Mouse (Mus musculus): Measurements from ENCODE around the gene 5330417C22Rik.

Gene 5330417C22Rik

DNA sequence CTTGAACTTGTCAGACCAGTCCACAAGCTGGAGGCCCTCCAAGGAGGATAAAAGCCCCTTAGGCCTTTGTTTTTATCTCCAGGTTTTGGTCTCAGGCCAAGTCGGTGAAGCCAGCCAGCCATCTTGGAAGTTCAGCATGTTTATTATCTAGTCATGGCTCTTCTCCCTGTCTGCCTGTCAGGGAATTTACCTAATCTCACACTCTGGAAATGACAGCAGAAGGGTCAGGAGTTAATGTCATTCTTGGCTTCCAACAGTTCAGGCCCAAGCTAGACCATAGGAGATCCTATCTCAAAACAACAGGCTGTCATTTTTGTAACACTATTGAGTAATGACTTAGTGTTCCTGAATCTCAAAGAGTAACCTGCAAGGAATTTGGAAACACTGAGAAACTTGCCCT, 82.2 kb downstream of the 5330417C22Rik start:
- DNase-seq, result no peak

DNA sequence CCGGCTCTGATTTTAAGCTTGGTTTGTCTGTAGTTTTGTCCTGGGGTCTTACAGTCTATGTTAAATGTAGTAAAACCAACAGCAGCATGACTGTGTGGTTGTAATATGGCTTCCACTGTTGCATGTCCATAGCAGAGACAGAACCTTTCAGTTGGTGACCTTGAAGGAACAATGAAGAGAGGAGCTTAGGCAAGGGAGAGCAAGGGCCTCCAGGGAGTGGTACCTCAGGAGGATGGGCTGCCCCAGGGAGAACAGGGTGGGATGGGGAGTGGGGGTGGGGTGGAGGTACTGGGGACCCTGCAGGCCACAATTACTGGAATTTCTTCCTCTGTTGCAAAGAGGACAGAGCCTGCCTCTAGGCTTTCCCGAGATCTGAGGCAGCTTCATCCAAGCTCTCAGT, 84.4 kb downstream of the 5330417C22Rik start:
- no peak for DNase-seq

DNA sequence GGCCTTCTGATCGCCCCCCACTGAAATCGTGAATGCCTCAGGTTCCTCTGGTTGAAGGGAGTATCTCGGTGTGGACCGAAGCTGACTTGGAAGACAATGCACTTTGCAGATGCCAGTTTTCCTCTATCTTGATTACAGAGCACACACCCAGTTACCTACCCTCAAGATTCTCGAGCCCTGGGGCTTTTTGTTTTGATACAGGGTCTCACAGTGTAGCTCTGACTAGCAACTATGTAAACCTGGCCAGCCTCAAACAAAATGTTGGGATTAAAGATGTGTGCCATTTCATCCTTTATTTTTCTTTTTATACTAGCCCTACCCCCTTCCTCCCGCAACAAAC, 91.0 kb downstream of the 5330417C22Rik start:
- DNase-seq, result no peak

DNA sequence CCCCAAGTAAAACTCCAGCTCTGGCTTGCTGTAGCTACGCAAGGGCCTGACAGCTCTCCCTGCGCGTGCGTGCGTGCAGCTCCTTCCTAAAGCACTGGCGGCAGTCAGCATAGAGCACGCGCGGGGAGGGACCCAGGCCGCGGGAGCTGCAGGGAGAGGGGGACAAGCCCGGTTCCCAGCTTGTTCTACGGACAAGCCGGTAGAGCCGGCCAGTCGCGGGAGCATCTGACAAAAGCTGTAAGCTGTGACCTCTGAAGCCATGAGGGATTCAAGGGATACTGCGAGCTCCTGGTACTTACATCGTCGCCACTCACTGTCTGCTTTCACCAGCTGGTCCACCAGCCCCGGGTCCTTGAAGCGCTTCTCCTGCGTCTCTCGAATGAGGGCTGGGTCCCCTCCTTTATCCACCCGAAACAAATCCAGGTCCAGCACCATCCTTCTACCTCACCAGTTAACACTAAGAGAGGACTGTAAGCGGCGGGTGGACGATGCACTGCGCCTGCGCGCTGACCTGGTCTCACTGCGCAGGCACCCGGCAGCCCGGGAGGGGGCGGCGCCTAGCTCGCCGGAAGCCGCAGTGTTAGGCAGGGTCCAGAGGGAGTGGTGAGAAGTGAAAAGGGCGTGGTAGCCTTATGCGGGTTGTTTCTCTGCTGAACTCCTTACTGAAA, 91.5 kb downstream of the 5330417C22Rik start, which contains the start of gene Sars:
Sars (minus strand) TSS at position 512 of the 668 bp plus-strand sequence.
- DNase-seq, result peak; percentile 89 to 90

DNA sequence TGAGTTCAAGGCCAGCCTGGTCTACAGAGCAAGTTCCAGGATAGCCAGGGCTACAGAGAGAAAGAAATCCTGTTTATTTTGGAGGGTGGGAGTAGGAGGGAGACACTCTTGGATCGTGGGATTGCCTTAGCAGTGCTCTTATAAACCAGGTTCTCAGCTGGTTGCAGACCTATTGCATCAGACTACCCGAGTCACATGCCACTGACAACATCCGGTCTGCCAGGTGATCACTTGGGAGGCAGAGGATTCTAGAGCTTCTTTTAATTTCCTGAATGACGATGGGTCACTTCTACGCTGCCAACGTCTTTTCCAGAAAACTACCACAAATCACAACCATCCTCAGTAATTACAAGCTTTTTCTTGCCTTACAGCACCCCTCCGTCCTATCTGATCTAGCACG, 92.3 kb downstream of the 5330417C22Rik start:
- peak; percentile 67 to 70 for DNase-seq

DNA sequence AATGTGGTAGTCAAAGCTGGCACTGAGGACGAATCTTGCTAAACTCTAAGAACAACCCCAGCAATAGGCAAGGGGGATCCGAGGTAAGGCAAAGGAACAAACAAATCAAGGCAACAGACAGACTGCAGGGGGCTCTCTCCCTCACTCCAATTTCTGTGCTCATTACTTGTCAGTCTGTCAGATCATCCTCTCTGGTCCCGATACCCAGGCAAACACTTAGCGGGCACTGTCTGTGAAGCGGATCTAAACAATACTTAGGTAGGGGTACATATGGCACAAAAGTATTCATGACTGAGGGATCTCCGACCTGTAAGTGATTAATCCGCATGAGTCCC, 100.0 kb downstream of the 5330417C22Rik start:
- no peak for DNase-seq

DNA sequence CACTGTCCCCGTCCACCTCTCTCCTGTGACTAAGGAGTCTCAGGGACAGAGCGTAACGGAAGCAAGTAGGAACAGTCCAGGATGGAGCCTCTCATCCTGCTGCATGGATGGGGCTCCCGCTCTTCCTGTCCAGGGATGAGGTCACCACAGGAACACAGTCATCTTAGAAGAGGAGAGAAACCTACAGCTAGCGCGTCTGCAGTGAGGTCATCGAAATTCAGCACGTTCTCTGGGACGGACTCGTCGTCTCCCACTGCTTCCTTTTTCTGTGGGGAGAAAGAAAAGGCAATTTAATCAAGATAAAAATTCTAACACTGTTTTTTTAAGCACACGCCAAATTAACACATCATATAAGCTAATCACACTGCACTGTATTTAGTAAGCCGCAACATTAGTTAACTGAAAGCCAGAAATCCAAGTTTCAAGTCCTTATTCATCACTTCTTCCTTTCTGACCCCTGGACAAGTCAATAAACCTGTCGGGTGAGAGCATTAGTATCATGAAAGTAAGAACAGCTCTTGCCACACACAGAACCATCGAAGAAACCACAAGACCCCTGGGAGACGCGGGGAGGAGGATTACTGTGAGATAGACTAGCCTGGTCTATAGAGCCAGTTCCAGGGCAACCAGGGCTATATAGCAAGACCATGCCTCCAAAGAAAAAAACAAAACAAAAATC, 100.5 kb downstream of the 5330417C22Rik start:
- DNase-seq, result no peak

DNA sequence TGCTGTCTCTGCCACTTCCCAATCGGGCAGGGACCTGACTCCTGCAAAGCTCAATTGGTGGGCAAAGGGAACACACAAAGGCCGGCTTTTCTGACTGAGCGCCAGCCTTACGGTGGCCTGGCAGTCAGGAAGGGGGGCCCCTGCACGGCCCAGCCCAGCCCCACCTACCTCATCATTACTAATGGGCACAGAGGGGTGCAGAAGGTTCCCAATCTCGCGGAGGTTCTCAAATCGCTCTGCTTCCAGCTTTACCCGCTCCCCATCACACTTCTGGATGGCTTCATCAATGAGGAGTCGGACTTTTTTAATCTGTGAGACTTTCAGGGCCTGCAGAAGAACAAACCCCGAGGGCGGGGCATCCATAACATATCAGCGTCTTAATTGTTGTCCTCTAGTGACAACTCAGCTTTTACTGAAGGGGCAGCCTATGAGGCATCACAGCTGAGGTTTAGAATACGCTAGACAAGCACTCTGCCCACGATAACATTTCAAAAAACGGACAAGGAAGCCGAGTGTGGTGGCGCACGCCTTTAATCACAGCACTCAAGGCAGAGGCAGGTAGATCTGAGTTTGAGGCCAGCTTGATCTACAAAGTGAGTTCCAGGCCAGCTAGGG, 102.3 kb downstream of the 5330417C22Rik start:
- DNase-seq, result no peak

DNA sequence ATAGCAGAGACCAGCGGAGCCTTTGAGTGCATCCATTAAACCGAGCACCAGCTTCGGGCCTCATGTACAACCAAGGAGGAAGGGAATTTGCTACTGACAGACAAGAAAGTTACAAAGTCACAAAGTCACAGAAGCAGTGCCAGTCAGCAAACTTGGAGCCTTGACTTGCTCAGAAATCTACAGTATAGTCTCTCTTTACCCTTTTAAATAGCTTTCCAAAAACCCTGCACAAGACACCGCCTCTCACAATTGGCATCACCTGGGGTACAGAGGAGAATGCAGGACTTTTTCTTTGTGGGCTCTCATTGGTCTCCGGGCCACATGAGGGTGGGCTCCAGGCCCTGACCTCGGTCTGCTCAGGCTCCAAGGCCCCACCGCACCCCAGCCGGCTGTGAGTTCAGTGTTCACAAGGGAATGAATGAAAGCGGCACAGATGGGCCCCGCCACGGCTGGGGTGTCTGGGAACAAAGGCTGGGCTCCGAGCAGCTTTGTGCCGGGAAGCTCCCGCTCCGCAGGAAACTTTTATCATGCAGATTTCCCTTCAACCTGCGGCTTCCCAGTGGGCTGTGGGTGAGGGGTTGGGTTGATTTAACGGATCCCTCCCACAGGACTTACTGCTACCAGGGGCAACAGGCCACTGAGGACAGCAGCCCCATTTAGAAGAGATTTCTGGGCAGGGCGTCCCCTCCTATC, 103.0 kb downstream of the 5330417C22Rik start:
- no peak for DNase-seq

DNA sequence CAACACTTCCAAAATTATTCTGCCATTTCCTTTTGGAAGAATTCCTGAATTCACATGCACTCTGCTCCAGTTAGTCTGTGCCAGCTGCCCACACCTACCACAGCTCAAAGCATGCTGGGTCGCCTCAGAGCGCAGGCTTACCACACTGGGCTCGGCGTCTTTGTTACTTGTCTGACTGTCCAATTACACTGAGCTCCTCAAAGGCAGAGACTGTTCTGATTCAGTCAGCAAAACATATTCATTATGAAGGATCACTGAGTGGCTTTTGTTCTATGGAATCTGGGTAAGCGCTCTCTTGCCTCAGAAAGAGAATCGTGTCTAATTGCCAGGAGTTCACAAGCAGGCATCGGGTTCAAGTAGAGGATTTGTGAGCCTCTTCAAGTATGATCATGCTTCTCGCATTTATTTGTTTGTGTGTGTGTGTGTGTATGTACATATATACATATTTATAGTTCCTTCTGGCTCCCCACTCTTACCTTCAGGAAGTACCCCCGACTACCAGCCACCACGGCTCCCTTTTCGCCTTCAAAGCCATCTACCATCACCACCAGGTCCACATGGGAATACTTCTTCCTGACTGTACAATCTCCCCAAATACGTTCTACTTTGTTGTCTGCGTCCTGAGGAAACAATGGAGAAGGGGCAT, 103.7 kb downstream of the 5330417C22Rik start:
- no peak for DNase-seq

DNA sequence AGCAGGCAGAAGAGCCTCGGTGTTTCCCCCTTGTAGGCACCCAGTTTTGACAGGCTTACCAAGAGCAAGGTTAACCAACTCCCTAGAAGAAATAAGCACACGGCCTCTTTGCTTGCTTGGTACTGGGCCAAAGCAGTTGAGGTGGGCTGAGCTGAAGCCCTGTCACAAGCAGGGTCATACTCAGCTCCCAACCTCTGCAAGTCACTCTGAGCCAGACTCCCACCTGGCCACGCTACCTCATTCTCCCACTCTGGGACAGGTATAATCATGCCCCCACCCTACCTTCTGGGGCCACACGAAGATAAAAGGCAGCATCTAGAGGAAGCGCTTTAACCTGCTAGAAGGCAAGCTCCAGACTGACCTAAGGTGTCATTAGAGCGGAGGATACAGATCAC, 110.7 kb downstream of the 5330417C22Rik start:
- no peak for DNase-seq

DNA sequence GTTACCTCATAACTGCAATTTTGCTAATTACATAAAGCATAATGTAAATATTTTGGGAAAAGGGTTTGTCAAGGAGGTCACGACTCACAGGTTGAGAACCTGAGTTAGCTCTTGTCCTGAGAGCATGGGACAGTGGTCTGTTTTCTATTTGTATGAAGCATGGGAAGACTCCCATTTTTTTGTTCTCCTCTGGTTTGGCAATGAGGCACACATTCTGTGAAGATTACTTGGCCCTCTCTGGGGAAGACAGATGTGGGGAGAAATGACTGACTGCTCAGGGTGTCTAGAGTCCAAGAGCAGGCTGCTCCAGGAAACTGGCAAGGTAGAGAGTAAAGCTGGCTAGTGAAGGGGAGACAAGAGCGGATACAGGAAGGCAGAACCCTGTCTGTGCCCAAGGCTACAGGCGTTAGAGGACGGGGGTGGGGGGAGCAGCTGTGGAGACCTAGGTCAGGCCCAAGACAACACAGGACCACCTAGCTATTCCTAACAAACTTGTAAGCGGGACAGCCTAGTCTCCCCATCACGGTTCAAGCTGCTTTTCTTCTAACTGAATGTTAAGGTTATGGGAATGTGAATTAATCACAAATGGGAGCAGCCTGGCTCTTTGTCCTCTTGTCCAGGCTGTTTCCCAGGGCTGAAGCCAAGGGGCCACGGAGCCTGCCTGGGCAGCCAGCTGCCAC, 111.3 kb downstream of the 5330417C22Rik start:
- no peak for DNase-seq

DNA sequence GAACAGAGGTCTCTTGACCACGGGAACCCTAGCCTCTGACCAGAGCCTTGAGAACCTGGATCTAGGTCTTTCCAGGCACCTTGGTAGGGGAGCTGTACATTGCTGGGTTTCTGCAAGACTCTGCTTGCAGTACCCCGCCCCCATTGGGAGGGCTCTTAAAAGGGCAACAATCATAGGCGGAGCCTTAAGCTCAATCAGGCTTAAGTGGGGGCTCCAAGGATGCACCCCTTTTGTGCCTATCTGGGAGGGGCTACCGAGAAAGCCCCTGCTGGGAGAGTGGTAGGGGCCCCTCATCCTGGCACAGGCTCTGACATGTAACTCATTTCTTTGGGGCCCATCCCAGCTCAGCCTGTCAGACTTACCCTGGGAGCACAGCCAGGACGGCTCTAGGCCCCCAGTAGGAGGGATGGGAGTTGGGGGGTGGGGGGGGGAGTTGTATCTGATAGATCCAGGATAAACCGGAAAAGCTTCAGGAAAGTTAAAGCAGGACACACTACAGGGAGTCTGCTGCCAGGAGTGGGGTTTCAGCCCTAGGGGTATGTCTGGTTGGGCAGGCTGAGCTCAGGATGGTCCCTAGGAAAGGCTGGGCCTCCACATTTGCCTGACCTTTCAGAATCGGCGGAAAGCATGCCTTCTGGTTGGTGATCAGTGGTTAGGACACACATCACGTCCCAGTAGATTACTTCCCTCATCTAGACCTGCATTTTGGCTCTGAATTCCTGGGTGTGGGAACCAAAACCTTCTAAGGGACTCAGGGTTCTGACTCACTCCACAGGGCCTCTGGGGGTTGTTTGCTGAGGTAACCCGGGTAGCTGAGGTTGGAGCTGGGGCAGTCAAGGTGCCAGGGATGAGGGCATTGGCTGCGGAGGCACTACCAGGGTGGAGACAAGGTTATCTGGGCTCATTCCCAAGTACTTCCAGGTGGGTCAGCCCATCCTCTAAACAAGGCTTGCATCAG, 112.2 kb downstream of the 5330417C22Rik start:
- peak; percentile 39 to 46 for DNase-seq

DNA sequence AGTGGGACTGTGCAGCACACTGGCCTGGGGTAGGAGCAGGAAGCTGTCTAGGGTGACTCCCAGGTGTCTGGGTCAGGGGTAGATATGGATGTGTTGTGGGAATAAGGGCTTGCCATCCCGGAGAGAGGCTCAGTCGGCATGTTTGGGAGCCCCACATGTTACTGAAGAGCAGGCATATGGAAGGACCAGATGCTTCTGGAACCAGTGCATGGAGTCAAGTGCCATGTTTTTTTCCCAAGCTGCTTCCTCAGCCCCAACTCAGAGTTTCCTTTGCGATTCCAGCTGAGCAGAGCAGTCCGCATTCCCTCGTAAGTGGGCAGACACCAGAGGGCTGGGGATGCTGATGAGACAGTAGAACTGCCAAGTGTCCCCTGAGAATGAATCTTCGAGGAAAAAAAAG, 113.3 kb downstream of the 5330417C22Rik start:
- no peak for DNase-seq

DNA sequence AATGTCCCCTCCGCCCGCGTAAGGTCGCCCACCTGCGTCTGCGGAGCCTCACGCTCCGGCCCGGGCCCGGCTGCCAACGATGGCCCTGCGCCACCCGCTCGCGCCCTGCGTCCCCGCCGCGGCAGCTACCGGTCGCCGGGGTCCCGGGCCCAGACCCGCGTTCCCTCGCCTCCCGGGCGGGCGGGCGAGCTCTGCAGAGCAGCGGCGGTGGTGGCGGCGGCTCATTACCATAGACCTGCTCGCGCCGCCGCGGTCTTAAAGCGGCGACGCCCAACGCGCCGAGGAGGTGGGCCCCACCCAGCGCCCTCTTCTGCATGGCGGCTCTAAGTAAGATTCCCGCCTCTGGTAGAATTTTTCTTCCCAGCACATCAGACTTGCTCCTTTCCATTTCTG, 120.5 kb downstream of the 5330417C22Rik start:
- DNase-seq, result peak; percentile 81

DNA sequence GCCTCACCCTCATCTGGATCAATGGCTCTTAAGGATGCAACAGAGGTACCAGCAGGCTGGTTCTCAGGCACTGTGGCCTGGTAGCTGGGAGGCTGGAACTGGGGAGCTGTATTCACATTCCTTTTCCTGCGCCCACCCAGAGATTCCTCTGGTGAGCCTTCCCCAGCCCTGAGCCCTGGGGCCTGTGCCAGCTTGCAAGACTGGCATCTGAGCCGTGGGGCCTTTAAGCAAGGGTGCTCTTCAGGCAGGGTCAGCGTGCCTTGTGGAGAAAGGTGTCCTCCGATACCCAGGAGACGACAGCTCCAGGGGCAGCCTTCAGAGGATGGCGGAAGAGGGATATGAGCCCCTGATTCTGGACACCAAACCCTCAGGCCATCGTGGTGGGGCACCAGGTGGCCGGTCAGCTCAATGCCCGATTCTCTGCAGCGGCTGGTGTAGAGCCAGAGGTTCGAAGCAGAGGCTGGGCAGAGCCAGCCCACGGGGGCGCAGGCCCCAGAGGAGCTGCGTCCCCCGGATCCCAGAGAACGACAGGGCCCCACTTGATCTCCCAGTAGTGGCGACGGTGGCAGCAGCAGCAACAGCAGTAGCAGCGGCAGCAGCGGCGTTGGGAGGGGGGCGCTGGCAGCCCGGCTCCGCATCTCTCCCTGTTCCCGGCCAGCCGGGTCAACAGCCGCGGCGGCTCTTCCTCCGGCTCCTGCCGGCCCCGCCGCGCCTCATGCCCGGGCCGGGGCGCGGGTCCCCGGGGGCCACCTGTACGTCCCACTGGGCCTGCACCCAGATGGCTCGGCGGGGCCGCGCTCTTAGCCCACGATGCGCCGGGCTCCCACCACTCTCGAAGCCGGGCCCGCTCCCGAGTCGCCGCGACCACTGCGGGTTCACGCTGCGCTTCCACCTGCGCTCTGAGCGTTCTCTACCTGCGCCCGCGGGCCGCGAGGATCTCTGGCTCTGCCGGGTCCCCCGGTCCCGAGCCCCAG, 121.2 kb downstream of the 5330417C22Rik start, which contains the start of gene Celsr2:
Celsr2 (minus strand) TSS at position 696 of the 974 bp plus-strand sequence.
- no peak for DNase-seq

DNA sequence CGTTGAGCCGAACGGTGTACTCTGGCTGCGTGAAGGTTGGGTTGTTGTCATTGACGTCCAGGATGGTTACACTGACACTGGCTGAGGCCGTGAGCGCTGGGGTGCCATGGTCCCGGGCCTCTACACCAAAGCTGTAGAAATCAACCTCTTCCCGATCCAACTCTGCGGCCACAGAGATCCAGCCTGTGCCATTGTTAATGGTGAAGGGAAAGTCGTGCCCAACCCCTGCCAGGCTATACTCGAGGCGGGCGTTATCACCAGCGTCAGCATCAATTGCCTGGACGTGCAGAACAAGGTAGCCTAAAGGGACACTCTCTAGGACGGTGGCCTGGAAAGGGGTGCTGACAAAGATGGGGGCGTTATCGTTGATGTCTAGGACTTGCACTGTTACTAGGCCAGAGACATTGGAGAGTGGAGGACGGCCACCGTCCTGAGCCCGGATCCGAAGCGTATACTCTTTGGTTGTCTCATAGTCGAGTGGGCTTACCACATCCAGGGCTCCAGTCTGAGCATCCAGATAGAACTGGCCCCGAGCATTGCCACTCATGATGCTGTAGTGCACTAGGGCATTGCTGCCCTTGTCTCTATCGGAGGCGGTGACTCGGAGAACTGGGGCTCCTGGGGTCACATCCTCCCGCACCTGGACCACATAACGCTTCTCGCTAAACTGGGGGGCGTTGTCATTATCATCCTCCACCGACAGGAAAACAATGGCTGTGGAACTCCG, 122.5 kb downstream of the 5330417C22Rik start:
- DNase-seq, result no peak

DNA sequence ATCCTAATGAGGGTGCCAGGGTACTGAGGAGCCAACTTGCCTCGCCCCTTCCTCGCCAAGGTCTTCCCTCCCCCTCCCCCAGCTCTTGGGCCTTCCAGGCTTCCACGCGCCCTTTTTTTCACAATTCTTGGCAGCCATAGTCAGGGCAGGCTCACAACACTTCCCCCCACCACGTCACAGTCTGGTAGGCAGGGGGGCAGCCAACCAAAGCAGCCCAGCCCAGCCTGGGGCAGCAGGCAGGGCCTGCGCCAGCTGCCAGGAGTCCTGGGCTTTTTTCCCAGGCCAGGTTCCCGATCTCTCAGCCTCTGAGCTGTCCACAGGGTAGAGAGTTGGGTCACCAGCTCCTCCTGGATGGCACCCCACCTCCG, 124.6 kb downstream of the 5330417C22Rik start:
- no peak for DNase-seq

DNA sequence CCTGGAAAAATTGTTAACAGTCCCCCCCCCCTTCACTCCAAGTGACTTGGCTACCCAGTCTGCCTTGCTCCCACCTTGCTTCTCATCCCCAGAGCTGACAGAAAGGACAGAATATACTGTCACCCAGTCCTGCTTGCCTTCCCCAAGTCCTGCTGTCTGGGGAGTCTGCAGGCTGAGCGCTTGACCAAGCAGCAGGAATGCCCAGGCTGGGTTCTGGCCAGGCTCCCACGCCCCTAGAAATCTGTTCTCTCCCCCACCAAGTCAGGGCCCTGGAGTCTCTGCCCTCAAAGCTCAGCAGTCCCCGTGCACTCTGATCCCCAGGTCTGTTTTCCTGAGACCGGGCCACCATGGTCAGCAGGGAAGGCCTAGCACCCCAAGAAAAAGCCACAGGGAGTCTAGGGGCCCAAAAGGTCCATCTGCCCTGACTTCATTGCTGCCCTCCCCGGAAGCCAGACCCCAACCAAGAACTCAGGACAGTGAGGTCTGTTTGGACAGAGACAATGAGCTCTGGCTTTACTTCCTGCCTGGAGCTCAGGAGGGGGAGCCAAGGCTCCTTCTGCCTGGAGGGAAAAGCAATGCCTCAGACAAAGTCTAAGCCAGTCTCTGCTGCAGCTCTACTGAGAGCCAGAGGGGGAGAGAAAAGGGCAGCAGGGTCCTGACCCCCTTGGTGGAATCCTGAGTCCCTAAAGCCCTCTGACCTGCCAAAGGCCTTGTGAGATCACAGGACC, 125.1 kb downstream of the 5330417C22Rik start:
- DNase-seq, result no peak

Measured in B cell, adult 2 months (primary cell).